Mouse (Mus musculus) midbrain, embryonic 11.5 days (tissue): ENCODE results near the gene Senp3. TPM values are rescaled to one million over a fixed set of nuclear protein-coding genes. Genes with fewer than 3 reads are reported as not detected.

Source experiments
- ATAC-seq: fragments of 200-750 bp; cut with Nextera tagmentation; 2 replicates; pipeline ENCODE4 v1.8.0; 2017; ENCODE audit warnings: moderate TSS enrichment, moderate library complexity; ENCODE audit not compliant: low FRiP score
- DNase-seq: peaks from one replicate; pipeline ENCODE4 v3.0.0; 2015; ENCODE audit warnings: low spot score; ENCODE audit errors: missing footprints
- H3K27ac ChIP-seq: fragments of 300-500 bp; sonication (generic); 2 replicates; pipeline ENCODE4 v1.5.1; 2014; ENCODE audit warnings: low read depth, low read length
- H3K27me3 ChIP-seq: fragments of 300-500 bp; sonication (generic); 2 replicates; pipeline ENCODE4 v1.6.1; 2014; ENCODE audit warnings: mild to moderate bottlenecking, low read length, moderate library complexity, mixed read lengths; ENCODE audit not compliant: control insufficient read depth, insufficient read depth
- H3K36me3 ChIP-seq: fragments of 300-500 bp; sonication (generic); 2 replicates; pipeline ENCODE4 v1.6.1; 2014; ENCODE audit warnings: mild to moderate bottlenecking, low read length, moderate library complexity, mixed read lengths; ENCODE audit not compliant: control insufficient read depth, insufficient read depth
- H3K4me1 ChIP-seq: fragments of 300-500 bp; sonication (generic); 2 replicates; pipeline ENCODE4 v1.6.1; 2014; ENCODE audit warnings: low read length; ENCODE audit not compliant: control insufficient read depth, insufficient read depth
- H3K4me2 ChIP-seq: fragments of 300-500 bp; sonication (generic); 2 replicates; pipeline ENCODE4 v1.6.1; 2014; ENCODE audit warnings: mild to moderate bottlenecking, moderate library complexity
- H3K4me3 ChIP-seq: fragments of 300-500 bp; sonication (generic); 2 replicates; pipeline ENCODE4 v1.5.1; 2014; ENCODE audit warnings: low read depth, low read length
- H3K9ac ChIP-seq: fragments of 300-500 bp; sonication (generic); 2 replicates; pipeline ENCODE4 v1.6.1; 2014; ENCODE audit warnings: low read length
- H3K9me3 ChIP-seq: fragments of 300-500 bp; sonication (generic); 2 replicates; pipeline ENCODE4 v1.6.1; 2016; ENCODE audit warnings: low read length; ENCODE audit not compliant: control insufficient read depth
- WGBS: fragments of 180-500 bp; shearing (Covaris S2); extraction: QIAGEN DNeasy Blood & Tissue Kit; methylation state at CpG from one replicate; pipeline ENCODE4 v1.1.7; 2014; 5-methylcytosine and 5-hydroxymethylcytosine counted together
- polyA plus RNA-seq: library from polyadenylated mRNA; unstranded; fragments of >200 nt; fragmentation: Nextera tagmentation; extraction: Ambion mirVana; gene quantifications from 2 replicates; pipeline ENCODE4 v1.2.1, GENCODE M21; 2014

Senp3 gene
- polyA plus RNA-seq, 1 experiment from 2014 or later = 90.8 TPM

DNA sequence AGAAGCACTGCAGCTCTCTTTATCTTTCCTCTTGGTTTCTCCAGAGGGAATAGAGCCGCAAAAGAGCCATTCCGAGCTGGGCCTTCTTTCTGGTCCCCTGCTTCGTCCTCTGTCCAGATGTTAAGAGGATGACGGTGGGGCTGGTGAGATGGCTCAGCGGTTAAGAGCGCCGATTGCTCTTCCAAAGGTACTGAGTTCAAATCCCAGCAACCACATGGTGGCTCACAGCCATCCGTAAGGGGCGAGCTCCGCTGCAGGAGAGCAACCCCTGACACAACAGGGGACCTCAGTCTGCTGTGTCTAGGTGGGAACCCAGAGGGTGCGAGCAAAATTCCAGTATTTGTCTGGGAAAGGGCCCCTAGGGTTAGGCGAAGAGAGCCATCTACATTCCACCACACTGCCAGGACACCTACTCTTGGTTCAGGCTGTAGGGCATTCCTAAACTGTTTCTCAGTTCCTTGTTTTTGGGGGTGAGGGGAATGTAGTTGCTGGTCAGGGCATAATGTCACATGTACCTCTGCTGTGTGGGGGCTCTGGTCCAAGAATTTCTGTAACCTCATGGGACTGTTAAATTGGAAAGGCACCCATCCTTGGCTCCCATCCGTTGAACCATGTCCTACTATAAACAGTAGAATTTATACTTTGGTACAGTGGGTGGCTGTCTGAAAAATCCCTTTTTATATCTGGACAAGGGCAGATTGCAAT, 18.8 kb downstream of the Senp3 start:
- Histone ChIP-seq H3K27ac (peak overlapping the region; percentile 94), H3K9ac (peak overlapping the region; percentile 70), H3K4me3 (peak overlapping the region; percentile 50), H3K4me1 (peaks cover 9% of the 10 kb centered on the region), H3K36me3 (peaks cover 33% of the 10 kb centered on the region), H3K4me2 (peak overlapping the region; percentile 55), H3K27me3 (no peaks in the 10 kb centered on the region), H3K9me3 (no peaks in the 10 kb centered on the region)
- 70% methylated on average over 13 of the region's 13 CpGs for WGBS
- DNase-seq = peak; percentile 86
- peak; percentile 38 for ATAC-seq

DNA sequence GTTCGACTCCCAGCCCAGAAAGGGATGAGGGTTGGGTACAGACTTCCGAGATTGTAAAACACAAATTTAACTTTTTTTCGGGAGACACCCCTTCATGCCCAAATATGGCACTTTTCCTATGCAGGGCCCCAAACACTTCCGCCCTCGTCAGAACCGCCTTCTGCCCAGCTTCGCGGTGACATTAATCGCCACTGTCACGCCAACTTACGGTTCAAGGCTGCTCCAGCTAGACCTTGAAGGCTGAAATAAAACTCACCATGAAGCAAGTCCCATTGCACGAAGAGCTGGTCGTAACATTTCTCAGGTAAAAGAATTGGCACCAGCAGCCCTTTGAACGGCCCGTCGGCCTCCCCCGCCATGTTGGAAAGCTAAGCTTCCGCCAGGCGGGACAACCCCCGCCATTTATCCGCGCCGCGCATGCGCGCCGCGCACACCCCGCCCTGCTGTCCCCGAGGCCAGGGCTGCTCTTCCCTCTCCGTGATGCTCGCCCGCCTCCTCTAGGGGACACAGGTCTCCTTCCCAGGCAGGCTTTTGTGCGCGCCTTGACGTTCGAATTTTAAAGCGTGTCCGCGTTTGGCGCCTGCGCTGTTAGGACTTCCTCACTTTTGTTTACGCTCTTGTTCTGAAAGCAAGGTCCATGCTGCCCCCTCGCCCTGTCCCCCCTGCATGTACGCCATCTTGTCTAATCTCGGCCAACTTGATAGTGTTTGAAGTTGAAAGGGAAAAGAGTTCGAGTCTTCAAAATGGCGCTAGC, 19.5 kb downstream of the Senp3 start, which contains the start of gene Mpdu1:
Gene Mpdu1, minus strand, starts transcription at position 430 of the 754 bp plus-strand sequence.
- Histone ChIP-seq H3K4me2 (peak within 1 kb of the TSS; percentile 55), H3K27me3 (no peaks in the 10 kb centered on the region), H3K36me3 (peaks cover 32% of the 10 kb centered on the region), H3K9me3 (no peaks in the 10 kb centered on the region), H3K4me1 (peaks cover 9% of the 10 kb centered on the region), H3K4me3 (peak within 1 kb of the TSS; percentile 50), H3K27ac (peak within 1 kb of the TSS; percentile 94), H3K9ac (peak within 1 kb of the TSS; percentile 70)
- DNase-seq (peak; percentile 99), ATAC-seq (peak; percentile 95)
- WGBS = under 1% methylated on average over 48 of the region's 48 CpGs

DNA sequence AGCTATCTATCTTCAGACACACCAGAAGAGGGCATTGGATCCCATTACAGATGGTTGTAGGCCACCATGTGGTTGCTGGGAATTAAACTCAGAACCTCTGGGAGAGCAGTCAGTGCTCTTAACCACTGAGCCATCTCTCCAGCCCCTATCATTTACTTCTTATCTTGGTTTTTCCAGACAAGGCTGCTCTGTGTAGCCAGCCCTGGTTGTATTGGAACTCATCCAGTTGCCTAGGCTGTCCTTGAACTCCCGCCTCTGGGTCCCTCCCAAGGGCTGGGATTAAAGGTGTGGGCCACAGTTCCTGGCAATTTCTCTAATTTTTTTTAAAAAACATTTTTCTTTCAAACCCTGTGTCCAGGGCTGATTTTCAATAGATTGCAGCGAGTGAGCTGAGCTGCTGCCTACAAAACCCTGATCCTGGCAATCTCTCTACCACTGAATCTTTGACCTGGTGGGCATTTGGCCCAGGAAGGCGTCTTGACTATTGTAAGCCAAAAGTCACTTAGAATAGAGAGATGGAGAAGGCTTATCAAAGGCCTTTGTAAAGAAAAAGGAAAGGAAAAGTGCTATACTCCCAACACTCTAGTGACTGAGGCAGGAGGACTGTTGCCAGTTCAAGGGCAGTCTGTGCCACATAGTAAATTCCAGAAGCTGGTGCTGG, 20.5 kb downstream of the Senp3 start:
- peak; percentile 84 for DNase-seq
- Histone ChIP-seq H3K27me3 (no peaks in the 10 kb centered on the region), H3K9ac (peak overlapping the region; percentile 70), H3K9me3 (no peaks in the 10 kb centered on the region), H3K4me2 (peak overlapping the region; percentile 55), H3K4me3 (peak overlapping the region; percentile 50), H3K4me1 (peaks cover 9% of the 10 kb centered on the region), H3K27ac (no peak overlapping the region), H3K36me3 (peaks cover 32% of the 10 kb centered on the region)
- WGBS = 80% methylated on average over 3 of the region's 3 CpGs
- ATAC-seq = no peak

DNA sequence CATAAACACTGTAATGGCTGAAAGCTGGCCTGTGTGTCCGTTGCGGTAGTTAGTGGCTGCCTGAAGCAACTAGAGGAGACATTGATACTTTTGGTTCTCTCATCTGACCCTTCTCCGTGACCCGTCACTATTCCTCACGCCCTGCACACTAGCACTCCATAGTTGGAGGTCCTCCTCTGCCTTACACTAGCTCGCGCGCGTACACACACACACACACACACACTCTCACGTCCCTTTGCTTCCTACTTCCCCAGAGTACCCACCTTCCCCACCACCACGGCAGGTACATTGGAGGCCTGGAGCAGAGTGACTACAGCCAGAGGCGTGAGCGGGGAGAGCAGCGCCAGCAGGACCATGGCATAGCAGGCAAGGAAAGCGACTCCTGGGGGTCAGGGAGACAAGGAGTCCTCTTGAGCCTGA, 24.4 kb downstream of the Senp3 start:
- ATAC-seq = no peak
- no peaks in the 10 kb centered on the region for H3K9me3 ChIP-seq
- no peak overlapping the region for H3K4me2 ChIP-seq
- H3K4me3 ChIP-seq = no peak overlapping the region
- peak; percentile 87 for DNase-seq
- H3K9ac ChIP-seq = no peak overlapping the region
- peaks cover 21% of the 10 kb centered on the region for H3K36me3 ChIP-seq
- no peak overlapping the region for H3K27ac ChIP-seq
- no peaks in the 10 kb centered on the region for H3K27me3 ChIP-seq
- WGBS = 87% methylated on average over 15 of the region's 15 CpGs
- peaks cover 11% of the 10 kb centered on the region for H3K4me1 ChIP-seq

DNA sequence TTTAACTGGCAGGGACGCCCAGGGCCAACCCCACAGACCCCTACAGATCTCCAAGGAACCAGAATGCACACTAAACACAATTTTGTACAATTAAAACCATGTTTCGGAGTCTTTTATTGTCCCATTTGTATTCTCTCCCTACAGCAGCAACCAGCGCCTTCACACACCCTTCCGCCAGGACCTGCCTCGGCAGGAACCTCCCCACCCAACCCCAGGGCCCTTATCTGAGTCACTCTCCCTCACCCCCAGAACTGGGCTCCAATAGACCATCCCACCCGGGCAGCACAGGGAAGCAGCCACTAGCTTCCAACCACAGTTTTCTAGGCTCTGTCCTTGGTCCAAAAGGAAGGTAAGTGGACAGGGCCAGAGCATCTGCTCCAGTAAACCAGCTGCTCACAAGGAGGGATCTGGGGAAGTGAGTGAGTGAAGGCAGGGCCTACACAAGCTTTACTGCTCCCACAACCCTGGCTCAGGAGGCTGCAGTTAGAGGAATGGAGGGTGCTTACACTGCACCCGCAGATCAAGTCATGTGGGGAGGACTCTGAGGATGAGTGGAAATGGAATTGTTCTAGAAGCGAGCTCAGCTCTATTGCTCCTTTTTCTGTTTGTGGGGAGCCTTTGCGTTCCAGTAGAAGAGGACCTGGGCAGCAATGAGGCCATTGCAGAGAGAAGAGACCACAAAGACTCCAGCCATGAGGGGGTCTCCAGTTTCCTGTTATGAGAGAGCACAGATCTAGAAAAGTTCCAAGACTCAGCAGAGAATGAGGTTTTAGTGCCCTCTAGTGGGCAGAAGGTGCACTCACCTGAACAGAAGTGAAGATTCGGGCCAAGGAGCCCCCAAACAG, 25.0 kb downstream of the Senp3 start:
- Histone ChIP-seq H3K27ac (no peak overlapping the region), H3K9me3 (no peaks in the 10 kb centered on the region), H3K4me2 (no peak overlapping the region), H3K4me1 (peaks cover 11% of the 10 kb centered on the region), H3K9ac (no peak overlapping the region), H3K36me3 (peaks cover 28% of the 10 kb centered on the region), H3K27me3 (no peaks in the 10 kb centered on the region), H3K4me3 (no peak overlapping the region)
- ATAC-seq (no peak), DNase-seq (peak; percentile 96)
- WGBS = 80% methylated on average over 10 of the region's 10 CpGs

DNA sequence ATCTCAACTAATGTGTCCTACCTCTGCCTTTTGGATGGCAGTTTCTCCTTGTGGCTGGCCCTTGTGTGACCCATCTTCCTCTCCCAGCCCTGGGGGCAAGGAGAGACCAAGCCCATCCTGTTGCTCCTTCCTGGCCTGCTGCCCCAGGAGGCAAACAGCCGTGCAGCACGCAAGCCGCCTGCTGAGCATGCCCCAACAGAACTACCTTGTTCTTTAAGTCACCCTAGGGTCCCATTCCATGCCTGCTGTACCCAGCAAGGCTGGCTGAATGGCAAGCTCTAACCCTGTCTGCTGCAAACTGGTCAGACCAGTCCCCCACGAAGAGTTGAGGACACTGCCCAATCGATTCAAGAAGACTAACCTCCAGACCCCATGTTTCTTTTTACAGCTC, 25.8 kb downstream of the Senp3 start:
- peaks cover 28% of the 10 kb centered on the region for H3K36me3 ChIP-seq
- DNase-seq (no peak), ATAC-seq (no peak)
- no peak overlapping the region for H3K4me2 ChIP-seq
- no peaks in the 10 kb centered on the region for H3K27me3 ChIP-seq
- H3K9ac ChIP-seq = no peak overlapping the region
- no peaks in the 10 kb centered on the region for H3K9me3 ChIP-seq
- no peak overlapping the region for H3K4me3 ChIP-seq
- 88% methylated on average over 5 of the region's 5 CpGs for WGBS
- H3K27ac ChIP-seq = no peak overlapping the region
- H3K4me1 ChIP-seq = 0 out of 2 replicates have a peak, but pooled peaks cover 4% of the 10 kb centered on the region

DNA sequence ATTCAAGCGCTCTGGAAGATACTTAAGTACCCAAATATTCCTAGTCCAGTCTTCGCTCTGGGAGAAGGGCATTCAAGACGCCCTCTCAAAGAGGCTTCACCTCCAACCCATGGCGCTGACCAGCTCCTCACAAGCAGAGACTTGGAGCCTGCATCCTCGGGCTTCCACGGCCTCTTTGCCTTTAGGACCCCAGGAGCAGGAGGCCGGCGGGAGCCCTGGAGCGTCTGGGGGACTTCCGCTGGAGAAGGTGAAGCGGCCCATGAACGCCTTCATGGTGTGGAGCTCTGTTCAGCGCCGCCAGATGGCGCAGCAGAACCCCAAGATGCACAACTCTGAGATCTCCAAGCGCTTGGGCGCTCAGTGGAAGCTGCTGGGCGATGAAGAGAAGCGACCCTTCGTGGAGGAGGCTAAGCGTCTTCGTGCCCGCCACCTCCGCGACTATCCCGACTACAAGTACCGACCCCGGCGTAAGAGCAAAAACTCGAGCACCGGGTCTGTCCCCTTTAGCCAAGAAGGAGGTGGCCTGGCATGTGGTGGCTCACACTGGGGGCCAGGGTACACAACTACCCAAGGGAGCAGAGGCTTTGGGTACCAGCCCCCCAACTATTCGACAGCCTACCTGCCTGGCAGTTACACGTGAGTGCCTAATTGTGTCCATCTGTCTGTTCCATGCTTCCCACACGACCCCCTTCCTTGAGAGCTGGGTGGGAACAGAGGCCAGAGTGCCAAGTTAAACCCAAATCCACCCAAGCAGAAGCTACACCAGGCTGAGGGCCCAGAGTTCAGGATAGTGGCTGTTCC, 26.4 kb downstream of the Senp3 start, which contains the start of gene Sox15:
Gene Sox15, plus strand, starts transcription at position 51 of the 801 bp plus-strand sequence.
- peaks cover 33% of the 10 kb centered on the region for H3K36me3 ChIP-seq

DNA sequence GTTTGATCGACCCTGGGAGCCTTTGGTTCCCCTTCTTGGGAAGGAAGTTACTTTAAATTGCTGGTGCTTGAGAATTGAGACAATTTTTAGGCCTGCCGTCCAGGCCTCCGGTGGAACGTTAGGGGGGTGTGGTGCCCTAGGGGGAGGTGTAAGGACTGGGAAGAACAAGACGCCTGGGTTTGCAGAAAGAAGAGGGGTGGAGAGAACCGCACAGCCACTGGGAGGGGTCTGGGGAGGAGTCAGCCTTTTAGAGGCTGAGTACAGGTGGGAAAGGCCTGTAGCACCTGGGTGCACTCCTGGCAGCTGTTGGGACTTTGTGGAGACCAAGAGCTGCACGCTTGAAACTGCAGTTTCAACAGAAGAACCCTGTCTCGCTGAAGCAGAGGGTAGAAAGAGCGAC, 27.1 kb downstream of the Senp3 start:
- WGBS = 44% methylated on average over 9 of the region's 9 CpGs
- ATAC-seq (no peak), DNase-seq (no peak)
- Histone ChIP-seq H3K4me3 (no peak overlapping the region), H3K27me3 (no peaks in the 10 kb centered on the region), H3K36me3 (peaks cover 38% of the 10 kb centered on the region), H3K4me1 (0 out of 2 replicates have a peak, but pooled peaks cover 4% of the 10 kb centered on the region), H3K27ac (no peak overlapping the region), H3K9ac (no peak overlapping the region), H3K9me3 (no peaks in the 10 kb centered on the region), H3K4me2 (no peak overlapping the region)

More for the DNA sequence above, 26.4 kb downstream of the Senp3 start, which contains the start of gene Sox15:
- H3K9ac ChIP-seq = no peak within 1 kb of the TSS
- peak; percentile 65; the same call in 1 of the 2 replicates for ATAC-seq
- 0 out of 2 replicates have a peak, but pooled peaks cover 4% of the 10 kb centered on the region for H3K4me1 ChIP-seq
- H3K4me3 ChIP-seq = no peak within 1 kb of the TSS
- 22% methylated on average over 34 of the region's 34 CpGs for WGBS
- no peak within 1 kb of the TSS for H3K27ac ChIP-seq
- no peak within 1 kb of the TSS for H3K4me2 ChIP-seq
- H3K27me3 ChIP-seq = no peaks in the 10 kb centered on the region
- peak; percentile 97 for DNase-seq
- H3K9me3 ChIP-seq = no peaks in the 10 kb centered on the region
